In genomic region chr17:26616696-26617095, GRCm38 (mm10) we compare ENCODE assay signal across 10 mouse cellular contexts. TPM values are rescaled to one million over a fixed set of nuclear protein-coding genes. Genes with fewer than 3 reads are reported as not detected.
DNase-seq lines count a peak whose midpoint lies in the region; ATAC-seq lines count a peak whose summit lies in the region.
"Had no signal": no experiment of that assay in that cellular context is flagged by ENCODE, and none has a peak within 500 bp of the region (broad histone marks: within the 10 kb centered on the region; RNA-seq: fewer than 3 reads in every experiment).

No protein-coding gene starts in this region.

- H3K27me3 ChIP-seq in liver, embryonic 11.5 days (replicated peaks; ENCODE audit: control insufficient read depth, insufficient read depth, low read length): no peaks in the 10 kb centered on the region
- no peaks in the 10 kb centered on the region for H3K27me3 ChIP-seq in kidney, embryonic 15.5 days
- H3K27me3 ChIP-seq in lung, embryonic 15.5 days: no peaks in the 10 kb centered on the region
- H3K27me3 ChIP-seq: midbrain, embryonic 12.5 days had no signal

- no peaks in the 10 kb centered on the region for H3K9me3 ChIP-seq in liver, embryonic 11.5 days (ENCODE audit: control insufficient read depth, low read length)
- H3K9me3 ChIP-seq in kidney, embryonic 15.5 days (replicated peaks): no peaks in the 10 kb centered on the region
- no peaks in the 10 kb centered on the region for H3K9me3 ChIP-seq in lung, embryonic 15.5 days
- H3K9me3 ChIP-seq: midbrain, embryonic 12.5 days had no signal

- H3K27ac ChIP-seq in liver, embryonic 11.5 days (ENCODE audit: low read depth, low read length): no peak overlapping the region
- no peak overlapping the region for H3K27ac ChIP-seq in kidney, embryonic 15.5 days
- H3K27ac ChIP-seq in lung, embryonic 15.5 days: 0 out of 2 replicates have a peak overlapping the region, but pooled peaks have one; percentile 15
- H3K27ac ChIP-seq: midbrain, embryonic 12.5 days had no signal

- ATAC-seq in liver, embryonic 11.5 days (replicated peaks; ENCODE audit: low FRiP score): no peak
- ATAC-seq in kidney, embryonic 15.5 days (replicated peaks; ENCODE audit: low FRiP score): peak; percentile 86
- ATAC-seq in lung, embryonic 15.5 days (ENCODE audit: borderline replicate concordance, extremely low read depth, low FRiP score, low TSS enrichment): no peak
- ATAC-seq: hindbrain, embryonic 16.5 days had no signal

- H3K4me1 ChIP-seq in liver, embryonic 11.5 days (replicated peaks; ENCODE audit: control insufficient read depth, insufficient read depth, low read length): peaks cover 3% of the 10 kb centered on the region; the same call in 1 of the 2 replicates
- peaks cover 14% of the 10 kb centered on the region for H3K4me1 ChIP-seq in kidney, embryonic 15.5 days
- H3K4me1 ChIP-seq in lung, embryonic 15.5 days: peaks cover 16% of the 10 kb centered on the region
- H3K4me1 ChIP-seq: midbrain, embryonic 12.5 days had no signal

- peak; percentile 16 for DNase-seq in liver
- DNase-seq in liver, embryonic 11.5 days (ENCODE audit: low spot score): no peak
- DNase-seq in yolk sac, embryonic 10.5 days (ENCODE audit: low spot score): peak; percentile 75
- no peak for DNase-seq in cerebellum, postnatal 36 days
- no peak for DNase-seq in thymus, postnatal 0 days (ENCODE audit: low spot score)
- DNase-seq in left cerebral cortex, postnatal 25 days (ENCODE audit: low spot score in 2 of 2): no peak

- H3K36me3 ChIP-seq in liver, embryonic 11.5 days (ENCODE audit: control insufficient read depth, insufficient read depth, low read length): peaks cover 7% of the 10 kb centered on the region; the same call in 1 of the 2 replicates
- H3K36me3 ChIP-seq in kidney, embryonic 15.5 days: peaks cover 67% of the 10 kb centered on the region
- H3K36me3 ChIP-seq in lung, embryonic 15.5 days: peaks cover 8% of the 10 kb centered on the region; the same call in 1 of the 2 replicates

- no peak overlapping the region for H3K9ac ChIP-seq in liver, embryonic 11.5 days (ENCODE audit: low read depth, low read length)
- no peak overlapping the region for H3K9ac ChIP-seq in kidney, embryonic 15.5 days
- H3K9ac ChIP-seq in lung, embryonic 15.5 days: no peak overlapping the region
- H3K9ac ChIP-seq: midbrain, embryonic 12.5 days had no signal

- no peak overlapping the region for H3K4me3 ChIP-seq in liver, embryonic 11.5 days (ENCODE audit: low read depth, low read length)
- no peak overlapping the region for H3K4me3 ChIP-seq in kidney, embryonic 15.5 days (replicated peaks)
- no peak overlapping the region for H3K4me3 ChIP-seq in lung, embryonic 15.5 days
- H3K4me3 ChIP-seq: midbrain, embryonic 12.5 days had no signal

- 77% methylated on average over 2 of the region's 2 CpGs for WGBS in liver, embryonic 11.5 days
- 88% methylated on average over 2 of the region's 2 CpGs for WGBS in kidney, embryonic 15.5 days
- 79% methylated on average over 2 of the region's 2 CpGs for WGBS in lung, embryonic 15.5 days

- no peak overlapping the region for H3K4me2 ChIP-seq in liver, embryonic 11.5 days
- no peak overlapping the region for H3K4me2 ChIP-seq in kidney, embryonic 15.5 days
- no peak overlapping the region for H3K4me2 ChIP-seq in lung, embryonic 15.5 days
- H3K4me2 ChIP-seq: midbrain, embryonic 12.5 days had no signal

- intact Hi-C loops in left cerebral cortex, postnatal 25 days (cut with DNase I): no loop called here

RNA-seq across cellular contexts. Expression of gene Atp6v0e, which starts 46.3 kb away (rescaled TPM):
- polyA plus RNA-seq in liver, embryonic 11.5 days (2014; fragmentation: Nextera tagmentation; extraction: Ambion mirVana): 244 and 245 TPM in 2 replicates
- 211 and 224 TPM in 2 replicates for polyA plus RNA-seq in kidney, embryonic 15.5 days (2015; fragmentation: Nextera tagmentation; extraction: Ambion mirVana)
- polyA plus RNA-seq in lung, embryonic 15.5 days (2015; fragmentation: Nextera tagmentation; extraction: Ambion mirVana): 164 and 171 TPM in 2 replicates
- polyA plus RNA-seq in thymus, postnatal 0 days (2015; fragmentation: Nextera tagmentation; extraction: Ambion mirVana): 352 and 361 TPM in 2 replicates
- total RNA-seq in left cerebral cortex, postnatal 25 days (2021): 10 to 100 TPM; 40.7 to 41.7 TPM

RNA-seq across cellular contexts. Expression of gene Dusp1, which starts 54.8 kb away (rescaled TPM):
- polyA plus RNA-seq in liver, embryonic 11.5 days (2014; fragmentation: Nextera tagmentation; extraction: Ambion mirVana): 18.6 and 22.7 TPM in 2 replicates
- polyA plus RNA-seq in kidney, embryonic 15.5 days (2015; fragmentation: Nextera tagmentation; extraction: Ambion mirVana): 23.1 and 24.8 TPM in 2 replicates
- 23.1 and 25.9 TPM in 2 replicates for polyA plus RNA-seq in lung, embryonic 15.5 days (2015; fragmentation: Nextera tagmentation; extraction: Ambion mirVana)
- polyA plus RNA-seq in thymus, postnatal 0 days (2015; fragmentation: Nextera tagmentation; extraction: Ambion mirVana): 22.4 and 26.4 TPM in 2 replicates
- 10 to 100 TPM; 32.7 to 47.7 TPM for total RNA-seq in left cerebral cortex, postnatal 25 days (2021)

RNA-seq across cellular contexts. Expression of gene Ergic1, which starts 55.4 kb away (rescaled TPM):
- 89.5 and 96.1 TPM in 2 replicates for polyA plus RNA-seq in liver, embryonic 11.5 days (2014; fragmentation: Nextera tagmentation; extraction: Ambion mirVana)
- polyA plus RNA-seq in kidney, embryonic 15.5 days (2015; fragmentation: Nextera tagmentation; extraction: Ambion mirVana): 124 and 131 TPM in 2 replicates
- 97.3 and 102 TPM in 2 replicates for polyA plus RNA-seq in lung, embryonic 15.5 days (2015; fragmentation: Nextera tagmentation; extraction: Ambion mirVana)
- 64.6 and 70.2 TPM in 2 replicates for polyA plus RNA-seq in thymus, postnatal 0 days (2015; fragmentation: Nextera tagmentation; extraction: Ambion mirVana)
- total RNA-seq in left cerebral cortex, postnatal 25 days (2021): 100 to 1,000 TPM; 163 to 168 TPM

Comparison
In these comparisons a context has a peak if more than half of its experiments do, and no peak if none do; other contexts are left out.
1. DNase-seq: peak in liver (single experiment) and yolk sac, embryonic 10.5 days (single experiment); none in liver, embryonic 11.5 days (single experiment), cerebellum, postnatal 36 days (0 of 2), thymus, postnatal 0 days (single experiment) and left cerebral cortex, postnatal 25 days (0 of 2).